Mouse (Mus musculus): ENCODE measurements around the gene Cntn5.

- TF ChIP-seq CTCF (conservative IDR thresholded peaks at IDR 0.05; ENCODE audit: low read length) (no peak), POU5F1 (IDR thresholded peaks at IDR 0.05; ENCODE audit: borderline replicate concordance, low read length) (no peak), NANOG (IDR thresholded peaks at IDR 0.05; ENCODE audit: borderline replicate concordance, low read length) (no peak)
Measured at GRCm38 (mm10) chr9:9779646-9780045, 1124.9 kb downstream of the Cntn5 start.
